Mouse (Mus musculus) right cerebral cortex, postnatal 4 days (tissue): Measurements from ENCODE around the gene Npl.
"Not testable (repeated sequence)": the region's sequence is repeated elsewhere in the genome, so short reads cannot be mapped to it uniquely, and the experiment has no call there.

Experiments
- DNase-seq: peaks from one replicate; pipeline ENCODE4 v3.0.0-alpha.2; 2022

Gene Npl

GRCm38 (mm10) chr1:153486767-153487499, 62.9 kb downstream of the Npl start:
- DNase-seq: peak; percentile 88

DNA sequence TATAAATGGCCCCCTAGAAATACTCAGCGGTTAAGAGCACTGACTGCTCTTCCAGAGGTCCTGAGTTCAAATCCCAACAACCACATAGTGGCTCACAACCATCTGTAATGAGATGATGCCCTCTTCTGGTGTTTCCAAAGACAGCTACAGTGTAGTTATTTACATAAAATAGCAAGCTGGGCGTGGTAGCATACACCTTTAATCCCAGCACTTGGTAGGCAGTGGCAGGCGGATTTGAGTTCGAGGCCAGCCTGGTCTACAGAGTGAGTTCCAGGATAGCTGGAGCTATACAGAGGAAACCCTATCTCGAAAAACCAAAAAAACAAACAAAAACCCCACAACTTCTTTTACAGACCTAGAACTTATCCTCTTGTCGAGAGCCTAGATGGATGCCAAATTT, 63.7 kb downstream of the Npl start:
- not testable (repeated sequence) for DNase-seq

GRCm38 (mm10) chr1:153485201-153485796, 64.5 kb downstream of the Npl start:
- no peak for DNase-seq

DNA sequence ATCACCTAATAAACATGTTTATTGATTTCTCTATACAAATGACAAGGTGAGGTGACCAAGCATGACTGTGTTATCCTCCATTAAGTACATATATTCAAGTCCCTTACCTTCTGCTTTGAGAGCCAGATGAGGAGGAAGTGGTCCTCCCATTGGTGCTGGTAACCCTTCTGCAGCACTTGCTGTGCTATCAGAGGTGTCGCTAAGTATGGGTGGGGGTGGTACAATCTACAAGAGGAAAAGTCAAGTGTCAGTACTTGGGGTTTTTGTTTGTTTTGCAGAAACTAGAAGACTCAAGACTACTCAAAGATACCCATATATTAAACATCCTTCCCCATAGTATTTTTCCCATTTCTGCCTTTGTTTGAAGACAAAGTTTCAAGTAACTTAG, 68.8 kb downstream of the Npl start:
- DNase-seq: no peak

DNA sequence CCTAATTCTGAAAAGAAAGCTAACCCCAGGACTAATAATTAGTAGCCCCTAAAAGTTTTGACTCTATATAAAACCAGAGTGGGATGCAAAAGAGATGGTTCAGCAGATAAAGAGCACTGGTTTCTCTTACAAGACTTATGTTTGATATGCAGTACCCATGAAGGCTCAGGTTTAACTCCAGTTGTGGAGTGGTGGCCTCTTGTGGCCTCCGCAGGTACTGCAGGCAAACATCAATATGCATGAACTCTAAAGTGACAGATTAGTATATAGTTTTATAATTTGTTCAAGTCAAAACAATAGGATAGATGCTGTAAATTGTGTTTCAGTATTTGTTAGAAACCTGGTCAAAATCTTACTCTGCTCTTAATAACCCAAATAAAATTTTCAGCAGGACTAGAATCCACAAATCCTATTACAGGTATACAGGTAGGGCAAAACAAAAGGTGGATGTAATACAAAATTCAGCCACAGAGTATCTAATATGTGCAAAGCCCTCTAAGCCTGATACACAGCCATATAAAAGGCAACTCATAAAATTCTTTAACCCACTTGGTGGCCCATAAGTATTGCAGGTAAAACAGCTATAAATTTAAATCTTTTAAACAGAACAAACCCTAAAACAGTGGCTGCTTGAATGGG, 69.3 kb downstream of the Npl start:
- peak; percentile 87 for DNase-seq

DNA sequence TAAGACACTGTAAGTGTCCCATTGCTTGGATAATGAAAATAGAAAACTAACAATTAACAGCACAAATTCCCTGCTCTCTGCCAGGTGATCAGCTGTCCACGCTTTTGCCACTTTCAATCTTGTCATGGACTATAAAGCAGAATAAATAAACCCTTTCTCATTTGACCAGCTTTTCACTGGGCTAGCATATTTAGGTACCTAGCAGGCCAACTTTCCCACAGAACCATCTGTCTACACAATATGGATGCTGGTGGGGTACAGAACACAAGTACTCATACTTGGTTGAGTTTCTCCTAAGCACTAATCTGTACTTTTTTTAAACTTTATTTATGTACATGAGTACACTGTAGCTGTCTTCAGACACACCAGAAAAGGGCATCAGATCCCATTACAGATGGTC, 70.5 kb downstream of the Npl start:
- no peak for DNase-seq

- no peak for DNase-seq
These were observed 88.0 kb downstream of the Npl start for GRCm38 (mm10) chr1:153461796-153462195.

GRCm38 (mm10) chr1:153456137-153456536, 93.7 kb downstream of the Npl start:
- DNase-seq: no peak

GRCm38 (mm10) chr1:153453146-153453642, 96.7 kb downstream of the Npl start:
- no peak for DNase-seq
